Mouse (Mus musculus) hindbrain, embryonic 15.5 days (tissue): ENCODE measurements around the gene Casr. TPM values are rescaled to one million over a fixed set of nuclear protein-coding genes. Genes with fewer than 3 reads are reported as not detected.
A peak's percentile ranks its signal among the peaks of the same experiment; 100 is the strongest.

Experiments
- ATAC-seq: fragments of 200-750 bp; cut with Nextera tagmentation; 2 replicates; pipeline ENCODE4 v1.8.0; 2017; ENCODE audit warnings: low read depth, moderate number of reproducible peaks, moderate TSS enrichment; ENCODE audit not compliant: low FRiP score
- H3K27ac ChIP-seq: fragments of 300-500 bp; sonication (generic); replicated peaks from 2 replicates; pipeline ENCODE4 v1.5.1; 2015; ENCODE audit warnings: mild to moderate bottlenecking, inconsistent platforms
- H3K27me3 ChIP-seq: fragments of 300-500 bp; sonication (generic); 2 replicates; pipeline ENCODE4 v1.6.1; 2015; ENCODE audit warnings: control low read depth, inconsistent platforms
- H3K36me3 ChIP-seq: fragments of 300-500 bp; sonication (generic); 2 replicates; pipeline ENCODE4 v1.6.1; 2015; ENCODE audit warnings: control low read depth, inconsistent platforms
- H3K4me1 ChIP-seq: fragments of 300-500 bp; sonication (generic); replicated peaks from 2 replicates; pipeline ENCODE4 v1.6.1; 2015; ENCODE audit warnings: control low read depth, inconsistent platforms
- H3K4me2 ChIP-seq: fragments of 300-500 bp; sonication (generic); 2 replicates; pipeline ENCODE4 v1.6.1; 2015; ENCODE audit warnings: moderate library complexity, mild to moderate bottlenecking, inconsistent platforms
- H3K4me3 ChIP-seq: fragments of 300-500 bp; sonication (generic); 2 replicates; pipeline ENCODE4 v1.5.1; 2015; ENCODE audit warnings: mild to moderate bottlenecking, inconsistent platforms
- H3K9ac ChIP-seq: fragments of 300-500 bp; sonication (generic); 2 replicates; pipeline ENCODE4 v1.6.1; 2015; ENCODE audit warnings: inconsistent platforms
- H3K9me3 ChIP-seq: fragments of 300-500 bp; sonication (generic); 2 replicates; pipeline ENCODE4 v1.6.1; 2016; ENCODE audit warnings: control low read depth, inconsistent platforms
- WGBS: fragments of 180-500 bp; shearing (Covaris S2); methylation state at CpG from one replicate; pipeline ENCODE4 v1.1.7; 2015; 5-methylcytosine and 5-hydroxymethylcytosine counted together
- polyA plus RNA-seq: library from polyadenylated mRNA; unstranded; fragments of >200 nt; fragmentation: Nextera tagmentation; extraction: Ambion mirVana; gene quantifications from 2 replicates; pipeline ENCODE4 v1.2.1, GENCODE M21; 2015

Gene Casr
- polyA plus RNA-seq, 1 experiment from 2014 or later: 0.16 TPM

- no peak overlapping the region for H3K4me2 ChIP-seq
- ATAC-seq: peak; percentile 45; the same call in 1 of the 2 replicates
- H3K4me3 ChIP-seq: no peak overlapping the region
- H3K4me1 ChIP-seq: no peaks in the 10 kb centered on the region
- H3K27ac ChIP-seq: no peak overlapping the region
- 56% methylated on average over 4 of the region's 4 CpGs for WGBS
- H3K9ac ChIP-seq: no peak overlapping the region
- H3K9me3 ChIP-seq: no peaks in the 10 kb centered on the region
- no peaks in the 10 kb centered on the region for H3K36me3 ChIP-seq
- H3K27me3 ChIP-seq: no peaks in the 10 kb centered on the region
These were observed 56.0 kb downstream of the Casr start for GRCm38 (mm10) chr16:36505913-36506312.

DNA sequence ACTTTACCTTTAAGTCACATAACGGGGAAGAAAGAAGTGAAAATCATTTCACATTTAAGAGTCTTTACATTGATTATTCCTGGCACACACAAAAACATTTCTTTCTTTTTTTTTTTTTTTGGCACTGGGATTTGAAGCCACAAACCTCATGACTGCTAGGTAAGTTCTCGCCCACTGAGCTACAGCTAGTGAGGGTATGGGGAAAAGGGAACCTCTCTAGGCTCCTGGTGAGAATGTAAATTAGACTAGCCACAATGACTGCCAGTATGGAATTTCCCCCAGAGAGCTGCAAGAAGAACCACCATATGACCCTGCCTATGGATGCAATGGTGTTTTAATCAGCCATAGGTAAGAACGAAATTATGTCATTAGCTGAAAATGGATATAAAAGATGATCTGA lies 56.8 kb downstream of the Casr start:
- ATAC-seq: no peak
- no peak overlapping the region for H3K4me3 ChIP-seq
- no peak overlapping the region for H3K9ac ChIP-seq
- H3K27me3 ChIP-seq: no peaks in the 10 kb centered on the region
- no peaks in the 10 kb centered on the region for H3K4me1 ChIP-seq
- no peaks in the 10 kb centered on the region for H3K9me3 ChIP-seq
- no peaks in the 10 kb centered on the region for H3K36me3 ChIP-seq
- 80% methylated on average over 3 of the region's 3 CpGs for WGBS
- H3K4me2 ChIP-seq: no peak overlapping the region
- H3K27ac ChIP-seq: no peak overlapping the region

GRCm38 (mm10) chr16:36502286-36502685 lies 59.7 kb downstream of the Casr start:
- Histone ChIP-seq H3K4me3 (no peak overlapping the region), H3K4me1 (no peaks in the 10 kb centered on the region), H3K9me3 (no peaks in the 10 kb centered on the region), H3K27me3 (no peaks in the 10 kb centered on the region), H3K4me2 (no peak overlapping the region), H3K27ac (no peak overlapping the region), H3K9ac (no peak overlapping the region), H3K36me3 (no peaks in the 10 kb centered on the region)
- 85% methylated on average over 2 of the region's 2 CpGs for WGBS
- ATAC-seq: no peak

GRCm38 (mm10) chr16:36492420-36492819 lies 69.5 kb downstream of the Casr start:
- Histone ChIP-seq H3K4me2 (no peak overlapping the region), H3K4me1 (no peaks in the 10 kb centered on the region), H3K27me3 (no peaks in the 10 kb centered on the region), H3K9ac (no peak overlapping the region), H3K36me3 (no peaks in the 10 kb centered on the region), H3K9me3 (no peaks in the 10 kb centered on the region), H3K4me3 (no peak overlapping the region), H3K27ac (no peak overlapping the region)
- ATAC-seq: no peak
- 96% methylated on average over 1 of the region's 1 CpGs for WGBS

DNA sequence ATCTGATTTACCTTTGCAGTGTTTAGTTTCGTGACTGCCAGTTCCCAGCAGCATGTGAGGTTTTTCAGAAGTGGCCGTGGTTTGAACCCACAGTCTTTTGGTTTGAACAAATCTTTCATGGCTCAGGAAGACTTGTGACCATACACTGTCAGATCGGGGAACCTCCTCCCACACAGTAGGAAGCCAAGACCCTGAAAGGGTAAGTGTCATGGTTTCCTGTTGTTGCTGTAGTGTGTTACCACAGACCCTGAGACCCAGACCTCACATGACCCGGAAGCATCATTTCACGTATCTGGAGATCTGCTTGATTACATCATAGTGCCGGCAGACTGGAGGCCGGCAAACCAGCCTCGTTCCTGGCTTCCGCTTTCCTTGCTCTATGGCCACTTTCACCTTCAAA lies 85.1 kb downstream of the Casr start:
- H3K4me3 ChIP-seq: no peak overlapping the region
- no peaks in the 10 kb centered on the region for H3K36me3 ChIP-seq
- H3K4me1 ChIP-seq: no peaks in the 10 kb centered on the region
- H3K9me3 ChIP-seq: no peaks in the 10 kb centered on the region
- H3K9ac ChIP-seq: no peak overlapping the region
- WGBS: 80% methylated on average over 9 of the region's 9 CpGs
- H3K27ac ChIP-seq: no peak overlapping the region
- H3K4me2 ChIP-seq: no peak overlapping the region
- H3K27me3 ChIP-seq: no peaks in the 10 kb centered on the region
- no peak for ATAC-seq

- no peaks in the 10 kb centered on the region for H3K36me3 ChIP-seq
- H3K9ac ChIP-seq: no peak overlapping the region
- no peak overlapping the region for H3K27ac ChIP-seq
- no peak overlapping the region for H3K4me2 ChIP-seq
- no peaks in the 10 kb centered on the region for H3K4me1 ChIP-seq
- no peak overlapping the region for H3K4me3 ChIP-seq
- WGBS: 93% methylated on average over 3 of the region's 3 CpGs
- H3K9me3 ChIP-seq: no peaks in the 10 kb centered on the region
- ATAC-seq: no peak
- H3K27me3 ChIP-seq: 0 out of 2 replicates have a peak, but pooled peaks cover 2% of the 10 kb centered on the region
These were observed 86.4 kb downstream of the Casr start for GRCm38 (mm10) chr16:36475530-36475929.

GRCm38 (mm10) chr16:36474849-36475248 lies 87.1 kb downstream of the Casr start:
- ATAC-seq: no peak
- H3K4me2 ChIP-seq: no peak overlapping the region

GRCm38 (mm10) chr16:36473217-36474216 lies 88.4 kb downstream of the Casr start:
- no peaks in the 10 kb centered on the region for H3K9me3 ChIP-seq
- ATAC-seq: 0 out of 2 replicates have a peak, but pooled peaks have one; percentile 54
- no peak overlapping the region for H3K4me2 ChIP-seq
- H3K9ac ChIP-seq: no peak overlapping the region
- no peaks in the 10 kb centered on the region for H3K36me3 ChIP-seq
- WGBS: 52% methylated on average over 17 of the region's 17 CpGs
- H3K27ac ChIP-seq: no peak overlapping the region
- H3K27me3 ChIP-seq: 0 out of 2 replicates have a peak, but pooled peaks cover 2% of the 10 kb centered on the region
- no peak overlapping the region for H3K4me3 ChIP-seq
- no peaks in the 10 kb centered on the region for H3K4me1 ChIP-seq

More at GRCm38 (mm10) chr16:36474849-36475248, 87.1 kb downstream of the Casr start:
- Histone ChIP-seq H3K27ac (no peak overlapping the region), H3K27me3 (0 out of 2 replicates have a peak, but pooled peaks cover 2% of the 10 kb centered on the region), H3K36me3 (no peaks in the 10 kb centered on the region), H3K4me3 (no peak overlapping the region), H3K9me3 (no peaks in the 10 kb centered on the region), H3K9ac (no peak overlapping the region), H3K4me1 (no peaks in the 10 kb centered on the region)
- whole genome bisulfite sequencing: 92% methylated on average over 2 of the region's 2 CpGs

DNA sequence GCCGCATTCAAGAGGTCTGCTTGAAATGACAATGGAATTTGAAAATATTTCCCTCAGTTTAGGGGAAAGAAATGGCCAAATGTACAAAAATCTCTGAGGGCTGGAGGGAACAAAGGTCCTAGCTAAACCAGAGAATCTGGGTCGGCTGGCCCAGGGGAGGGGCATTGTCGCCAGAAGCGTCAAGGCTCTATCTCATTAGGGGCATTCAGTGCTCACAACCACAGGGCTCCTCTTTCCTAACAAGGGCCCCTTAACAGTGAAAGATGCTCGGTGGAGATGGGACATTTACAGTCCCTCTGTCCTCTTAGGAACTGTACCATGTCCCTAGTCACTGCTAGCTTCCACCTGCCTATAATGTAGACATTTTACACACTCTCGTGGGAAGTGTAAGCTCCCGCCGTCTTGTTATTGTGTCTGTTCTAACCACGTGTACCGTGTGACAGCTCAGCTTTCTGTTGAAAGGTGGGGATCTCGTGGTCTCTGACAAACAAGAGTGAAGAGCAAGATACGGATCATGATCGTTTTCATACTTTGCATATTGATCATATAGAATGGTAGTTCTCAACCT lies 90.8 kb downstream of the Casr start:
- H3K36me3 ChIP-seq: no peaks in the 10 kb centered on the region
- peak overlapping the region; percentile 23; the same call in 1 of the 2 replicates for H3K4me2 ChIP-seq
- no peak overlapping the region for H3K4me3 ChIP-seq
- H3K27me3 ChIP-seq: 0 out of 2 replicates have a peak, but pooled peaks cover 2% of the 10 kb centered on the region
- H3K4me1 ChIP-seq: no peaks in the 10 kb centered on the region
- 40% methylated on average over 13 of the region's 13 CpGs for WGBS
- H3K9me3 ChIP-seq: no peaks in the 10 kb centered on the region
- ATAC-seq: no peak
- no peak overlapping the region for H3K27ac ChIP-seq
- no peak overlapping the region for H3K9ac ChIP-seq

GRCm38 (mm10) chr16:36469955-36470478 lies 91.9 kb downstream of the Casr start:
- Histone ChIP-seq H3K27ac (no peak overlapping the region), H3K9me3 (no peaks in the 10 kb centered on the region), H3K4me2 (no peak overlapping the region), H3K4me3 (no peak overlapping the region), H3K4me1 (no peaks in the 10 kb centered on the region), H3K27me3 (0 out of 2 replicates have a peak, but pooled peaks cover 2% of the 10 kb centered on the region), H3K36me3 (no peaks in the 10 kb centered on the region), H3K9ac (no peak overlapping the region)
- WGBS: 5% methylated on average over 2 of the region's 2 CpGs
- no peak for ATAC-seq

DNA sequence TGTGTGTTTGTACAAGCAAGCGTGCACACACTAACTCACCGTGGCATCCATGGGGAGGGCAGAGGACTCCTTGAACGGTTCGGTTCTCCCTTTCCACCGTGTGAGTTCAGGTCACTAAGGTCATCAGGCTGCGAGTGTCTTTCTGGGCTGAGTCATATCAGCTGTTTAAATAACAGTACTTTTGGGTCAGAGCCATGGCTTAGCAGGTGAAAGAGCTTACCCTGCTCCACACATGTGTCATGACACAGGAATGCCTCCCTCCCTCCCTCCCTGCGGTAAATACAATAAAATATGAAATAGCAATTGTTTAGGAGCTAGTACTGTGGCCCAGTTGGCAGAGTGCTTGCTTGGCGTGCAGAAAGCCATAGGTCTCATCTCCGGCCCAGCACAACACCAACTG lies 92.6 kb downstream of the Casr start:
- Histone ChIP-seq H3K27ac (no peak overlapping the region), H3K9ac (no peak overlapping the region), H3K9me3 (no peaks in the 10 kb centered on the region), H3K36me3 (no peaks in the 10 kb centered on the region), H3K4me3 (no peak overlapping the region), H3K4me2 (no peak overlapping the region), H3K4me1 (no peaks in the 10 kb centered on the region), H3K27me3 (0 out of 2 replicates have a peak, but pooled peaks cover 2% of the 10 kb centered on the region)
- 93% methylated on average over 9 of the region's 9 CpGs for WGBS
- ATAC-seq: no peak

DNA sequence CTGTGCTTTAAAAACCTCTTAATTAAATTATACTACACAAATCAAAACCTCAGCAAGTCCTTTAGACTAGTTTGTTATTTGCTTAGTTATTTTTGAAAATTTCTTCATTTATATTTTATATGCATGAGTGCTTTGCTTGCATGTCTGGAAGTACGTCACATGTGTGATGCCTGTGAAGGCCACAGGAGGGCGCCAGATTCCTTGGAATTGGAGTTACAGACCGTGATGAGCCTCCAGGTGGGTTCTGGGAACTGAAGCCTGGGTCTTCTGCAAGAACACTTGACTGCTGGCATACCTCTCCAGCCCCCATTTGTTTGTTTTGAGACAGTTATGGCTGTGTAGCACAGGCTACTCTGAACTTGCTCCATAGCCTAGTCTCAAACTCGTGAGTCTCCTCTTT lies 93.1 kb downstream of the Casr start:
- Histone ChIP-seq H3K4me2 (no peak overlapping the region), H3K36me3 (no peaks in the 10 kb centered on the region), H3K4me1 (no peaks in the 10 kb centered on the region), H3K27ac (no peak overlapping the region), H3K9me3 (no peaks in the 10 kb centered on the region), H3K27me3 (0 out of 2 replicates have a peak, but pooled peaks cover 2% of the 10 kb centered on the region), H3K9ac (no peak overlapping the region), H3K4me3 (no peak overlapping the region)
- 70% methylated on average over 4 of the region's 4 CpGs for WGBS
- no peak for ATAC-seq
